Mouse (Mus musculus): ENCODE measurements around the gene Gfer. TPM values are rescaled to one million over a fixed set of nuclear protein-coding genes. Genes with fewer than 3 reads are reported as not detected.

The Gfer gene
- polyA plus RNA-seq, 1 experiment: 29.2 TPM

DNA sequence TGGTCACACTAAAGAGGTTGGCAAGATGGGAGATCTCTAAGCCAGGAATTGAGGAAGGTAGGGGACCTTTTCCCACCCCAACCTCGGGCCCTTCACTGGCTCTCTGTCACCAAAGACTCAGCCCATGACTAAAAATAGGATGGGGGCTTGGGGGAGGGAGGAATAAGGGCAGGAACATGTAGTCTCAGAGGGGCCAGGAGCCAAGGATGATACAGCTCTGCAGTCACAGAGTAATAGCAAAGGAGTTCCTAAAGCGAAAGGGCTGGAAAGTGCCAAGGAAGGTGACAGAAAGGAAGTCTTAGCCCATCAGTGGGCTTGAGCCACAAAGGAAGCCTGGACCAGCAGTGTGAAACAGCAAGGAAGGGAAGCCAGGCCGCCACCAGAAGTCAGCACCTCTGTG lies 44.1 kb downstream of the Gfer start:
- no peak for TF ChIP-seq POLR2A (IDR thresholded peaks at IDR 0.05; ENCODE audit: borderline replicate concordance, extremely low read depth, insufficient read depth, insufficient read length, poor library complexity, severe bottlenecking)
- no peak for TF ChIP-seq CTCF (IDR thresholded peaks at IDR 0.05; ENCODE audit: borderline replicate concordance, extremely low read depth, insufficient read depth, insufficient read length)
- no peak for DNase-seq (ENCODE audit: low read depth)

DNA sequence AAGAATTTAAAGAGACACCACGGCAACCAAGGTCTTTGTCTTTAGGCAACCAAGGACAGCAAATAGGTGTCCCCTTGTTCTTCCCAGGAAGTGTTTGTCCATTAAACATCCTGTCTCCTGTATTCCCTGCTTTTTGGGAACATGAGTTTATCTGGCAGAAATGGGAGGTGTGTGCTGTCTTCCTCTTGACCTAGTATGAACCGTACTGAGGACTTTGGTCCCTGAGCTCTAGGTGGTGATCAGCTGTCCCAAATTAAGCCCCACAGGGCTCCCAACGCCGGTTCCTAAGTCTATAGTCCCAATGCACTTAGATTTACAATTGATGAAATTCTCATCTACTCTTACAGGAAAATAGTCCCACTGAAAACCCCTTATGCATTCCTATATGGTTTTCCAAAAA lies 45.2 kb downstream of the Gfer start:
- no peak for TF ChIP-seq POLR2A (IDR thresholded peaks at IDR 0.05; ENCODE audit: borderline replicate concordance, extremely low read depth, insufficient read depth, insufficient read length, poor library complexity, severe bottlenecking)
- no peak for TF ChIP-seq CTCF (IDR thresholded peaks at IDR 0.05; ENCODE audit: borderline replicate concordance, extremely low read depth, insufficient read depth, insufficient read length)
- DNase-seq (ENCODE audit: low read depth): no peak

DNA sequence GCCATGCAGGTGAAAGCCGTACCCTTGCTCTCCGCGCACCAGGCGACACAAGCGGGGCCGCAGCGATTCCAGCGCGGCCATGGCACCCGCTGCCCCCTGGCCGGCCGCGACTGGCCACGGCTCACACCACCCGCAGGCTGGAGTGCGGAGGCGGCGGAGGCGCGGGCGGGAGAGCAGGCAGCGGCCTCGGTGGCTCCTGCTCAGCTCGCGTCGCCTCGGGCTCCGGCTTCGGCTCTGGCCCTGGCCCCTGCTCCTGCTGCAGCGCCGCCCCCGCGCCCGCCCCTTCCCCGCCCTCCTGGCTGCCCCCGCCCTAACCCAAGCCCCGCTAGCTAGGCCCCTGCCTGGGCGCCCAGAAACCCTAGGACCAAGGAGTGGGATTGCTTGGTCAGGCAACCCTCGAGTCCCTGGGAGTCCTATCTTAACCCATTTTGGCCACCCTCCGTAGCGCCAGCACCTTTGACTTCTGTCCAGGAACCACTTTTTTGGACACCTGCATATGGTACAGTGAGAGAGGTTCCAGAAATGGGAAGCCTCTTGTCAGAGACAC lies 45.8 kb downstream of the Gfer start, which contains the start of gene Slc9a3r2:
Gene Slc9a3r2, minus strand, starts transcription at position 258 of the 547 bp plus-strand sequence.
- TF ChIP-seq CTCF (IDR thresholded peaks at IDR 0.05; ENCODE audit: borderline replicate concordance, extremely low read depth, insufficient read depth, insufficient read length): no peak
- TF ChIP-seq POLR2A (IDR thresholded peaks at IDR 0.05; ENCODE audit: borderline replicate concordance, extremely low read depth, insufficient read depth, insufficient read length, poor library complexity, severe bottlenecking): no peak
- peak; percentile 56 for DNase-seq (ENCODE audit: low read depth)

DNA sequence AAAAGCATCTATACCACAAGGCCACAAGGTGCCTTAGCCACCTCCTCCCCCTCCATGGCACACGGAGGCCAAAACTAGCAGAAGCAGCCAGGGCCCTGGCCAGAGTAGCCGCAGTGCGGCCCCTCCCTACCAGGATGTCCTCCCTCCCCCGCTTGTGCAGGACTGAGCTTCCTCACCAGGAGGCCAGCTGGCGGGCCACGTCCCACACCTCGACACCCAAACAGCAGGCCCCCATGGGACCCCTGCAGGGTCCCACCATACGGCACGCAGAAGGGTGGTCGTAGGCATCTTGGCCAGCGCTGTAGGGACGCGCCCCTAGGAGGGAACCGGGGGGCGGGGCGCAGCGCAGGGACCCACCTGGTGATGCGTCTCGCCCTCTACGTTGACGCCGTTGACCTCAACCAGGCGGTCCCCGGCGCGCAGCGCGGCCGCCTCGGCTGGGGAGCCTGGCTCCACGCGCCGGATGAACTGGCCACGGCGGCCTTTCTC lies 46.3 kb downstream of the Gfer start:
- DNase-seq (ENCODE audit: low read depth): no peak
- TF ChIP-seq POLR2A (IDR thresholded peaks at IDR 0.05; ENCODE audit: borderline replicate concordance, extremely low read depth, insufficient read depth, insufficient read length, poor library complexity, severe bottlenecking): no peak
- TF ChIP-seq CTCF (IDR thresholded peaks at IDR 0.05; ENCODE audit: borderline replicate concordance, extremely low read depth, insufficient read depth, insufficient read length): no peak

DNA sequence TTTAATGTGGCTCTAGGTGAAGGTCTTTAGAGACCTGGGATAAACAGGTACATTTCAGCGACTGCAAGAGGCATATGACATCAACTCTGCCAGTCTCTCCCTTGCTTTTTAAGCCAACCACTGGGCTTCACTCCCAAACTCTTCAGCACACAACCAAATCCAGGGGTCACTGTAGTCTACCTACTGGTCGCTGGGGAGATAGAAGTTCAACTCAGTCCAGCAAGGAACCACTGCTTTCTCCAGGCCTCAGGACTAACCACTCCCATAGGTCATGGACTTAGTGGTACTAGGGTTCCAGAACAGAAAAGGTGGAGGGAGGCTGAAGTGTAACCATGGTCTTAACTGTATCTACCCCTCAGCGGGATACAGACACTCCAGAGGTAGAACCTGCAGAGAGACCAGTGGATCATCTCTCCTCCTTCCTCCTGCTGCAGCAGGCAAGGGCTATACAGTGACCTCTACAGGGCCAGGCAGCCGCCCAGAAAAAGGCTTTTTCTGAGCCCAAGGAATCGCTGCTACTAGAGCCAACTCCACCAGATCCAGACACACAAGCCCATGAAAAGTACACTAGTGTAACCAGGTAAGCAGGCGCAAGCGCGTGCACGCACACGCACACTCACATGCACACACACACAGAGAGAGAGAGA lies 47.1 kb downstream of the Gfer start:
- no peak for TF ChIP-seq CTCF (IDR thresholded peaks at IDR 0.05; ENCODE audit: borderline replicate concordance, extremely low read depth, insufficient read depth, insufficient read length)
- no peak for TF ChIP-seq POLR2A (IDR thresholded peaks at IDR 0.05; ENCODE audit: borderline replicate concordance, extremely low read depth, insufficient read depth, insufficient read length, poor library complexity, severe bottlenecking)
- no peak for DNase-seq (ENCODE audit: low read depth)

DNA sequence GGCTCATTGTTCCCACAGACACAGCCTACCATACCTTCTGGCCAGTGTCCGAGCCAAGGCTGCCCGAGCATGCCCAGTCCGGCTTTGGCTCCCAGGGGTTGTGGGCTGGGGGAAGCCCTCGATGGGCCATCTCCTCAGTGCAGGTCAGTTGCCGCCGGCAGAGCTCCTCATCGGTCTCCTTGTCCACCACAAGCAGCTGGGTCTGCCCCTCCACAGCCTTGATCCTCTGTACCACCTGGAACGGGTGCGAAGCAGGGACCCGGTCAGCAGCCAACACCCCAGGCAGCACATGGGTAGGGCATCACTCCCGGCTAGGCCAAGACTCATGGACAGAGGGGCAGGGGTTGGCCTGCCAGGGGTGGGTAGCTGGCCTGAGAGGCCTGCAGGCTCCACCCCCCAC lies 48.5 kb downstream of the Gfer start:
- DNase-seq (ENCODE audit: low read depth): no peak

DNA sequence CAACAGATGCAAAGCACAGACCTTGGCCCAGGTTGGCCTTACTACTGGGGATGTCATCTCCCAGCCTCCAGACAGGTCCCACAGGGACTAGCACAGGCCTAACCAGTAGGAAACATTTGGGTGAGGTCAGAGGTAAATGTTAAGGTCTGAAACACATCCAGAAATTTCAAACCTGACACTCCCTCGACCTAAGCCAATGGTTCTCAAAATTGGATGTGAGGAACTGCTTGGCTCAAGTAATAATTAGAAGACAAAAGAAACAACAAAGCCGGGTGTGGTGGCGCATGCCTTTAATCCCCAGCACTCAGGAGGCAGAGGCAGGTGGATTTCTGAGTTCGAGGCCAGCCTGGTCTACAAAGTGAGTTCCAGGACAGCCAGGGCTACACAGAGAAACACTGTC lies 49.6 kb downstream of the Gfer start:
- DNase-seq (ENCODE audit: low read depth): no peak
- TF ChIP-seq CTCF (IDR thresholded peaks at IDR 0.05; ENCODE audit: borderline replicate concordance, extremely low read depth, insufficient read depth, insufficient read length): no peak
- no peak for TF ChIP-seq POLR2A (IDR thresholded peaks at IDR 0.05; ENCODE audit: borderline replicate concordance, extremely low read depth, insufficient read depth, insufficient read length, poor library complexity, severe bottlenecking)

More for the DNA sequence above, 48.5 kb downstream of the Gfer start:
- TF ChIP-seq CTCF (IDR thresholded peaks at IDR 0.05; ENCODE audit: borderline replicate concordance, extremely low read depth, insufficient read depth, insufficient read length) (no peak), POLR2A (IDR thresholded peaks at IDR 0.05; ENCODE audit: borderline replicate concordance, extremely low read depth, insufficient read depth, insufficient read length, poor library complexity, severe bottlenecking) (no peak)

DNA sequence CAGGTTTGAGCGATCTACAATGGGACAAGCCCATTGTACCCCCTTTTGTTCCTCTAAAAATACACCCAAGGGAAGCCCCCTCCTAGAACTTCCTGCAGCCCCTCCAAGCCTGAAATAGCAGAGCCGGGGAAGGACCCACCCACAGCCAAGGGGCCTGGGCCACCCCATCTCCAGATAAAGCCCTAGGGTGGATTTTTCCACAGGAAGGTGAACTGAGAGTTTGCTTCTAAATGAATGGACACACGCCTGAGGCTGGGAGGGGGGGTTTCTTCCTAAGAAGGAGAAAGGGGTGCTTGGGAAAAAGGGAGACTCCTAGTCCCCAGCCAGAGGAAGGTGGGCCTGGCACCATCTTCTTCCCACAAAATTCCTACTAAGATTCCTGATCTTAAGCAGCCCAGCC lies 50.0 kb downstream of the Gfer start:
- no peak for TF ChIP-seq POLR2A (IDR thresholded peaks at IDR 0.05; ENCODE audit: borderline replicate concordance, extremely low read depth, insufficient read depth, insufficient read length, poor library complexity, severe bottlenecking)
- TF ChIP-seq CTCF (IDR thresholded peaks at IDR 0.05; ENCODE audit: borderline replicate concordance, extremely low read depth, insufficient read depth, insufficient read length): no peak
- no peak for DNase-seq (ENCODE audit: low read depth)

DNA sequence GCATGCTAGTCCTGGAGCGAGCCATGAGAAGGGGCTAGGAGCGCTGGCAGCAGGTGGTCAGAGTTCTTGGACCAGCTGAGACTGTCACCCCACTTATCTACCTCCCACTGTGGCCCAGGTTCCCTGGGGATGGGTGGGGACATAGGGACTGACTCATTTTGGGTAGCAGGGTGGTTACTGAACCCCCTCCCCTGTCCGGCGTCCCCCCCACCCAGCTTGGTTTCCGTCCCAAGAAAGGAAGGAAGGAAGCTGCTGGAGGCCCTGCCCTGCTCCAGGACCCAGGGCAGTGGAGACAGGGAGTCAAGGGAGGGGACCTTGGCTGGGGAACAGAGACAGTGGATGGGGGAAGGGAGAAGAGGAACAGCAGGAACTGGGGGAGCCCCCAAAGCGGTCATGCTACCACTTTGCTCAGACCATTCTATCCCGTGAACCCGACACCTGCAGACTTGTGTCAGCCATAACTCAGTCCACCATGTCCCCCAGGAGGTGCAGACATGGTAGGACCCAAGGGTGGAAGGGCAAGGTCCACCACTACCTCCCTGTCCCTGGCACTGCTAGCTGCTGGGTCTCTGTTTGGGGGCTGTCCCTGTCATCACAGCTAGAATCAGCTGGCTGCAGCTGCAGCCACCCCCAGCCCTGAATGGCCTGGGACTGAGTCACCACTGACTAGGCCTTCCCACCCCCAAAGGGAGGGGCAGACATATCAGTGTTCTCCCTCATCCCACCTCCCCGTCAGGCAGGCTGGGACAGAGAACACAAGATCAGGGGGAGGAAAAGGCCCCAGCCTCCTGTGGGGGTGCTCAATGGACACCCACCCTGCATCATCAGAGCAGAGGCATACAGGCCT lies 50.9 kb downstream of the Gfer start:
- no peak for DNase-seq (ENCODE audit: low read depth)
- TF ChIP-seq CTCF (IDR thresholded peaks at IDR 0.05; ENCODE audit: borderline replicate concordance, extremely low read depth, insufficient read depth, insufficient read length) (no peak), POLR2A (IDR thresholded peaks at IDR 0.05; ENCODE audit: borderline replicate concordance, extremely low read depth, insufficient read depth, insufficient read length, poor library complexity, severe bottlenecking) (no peak)

DNA sequence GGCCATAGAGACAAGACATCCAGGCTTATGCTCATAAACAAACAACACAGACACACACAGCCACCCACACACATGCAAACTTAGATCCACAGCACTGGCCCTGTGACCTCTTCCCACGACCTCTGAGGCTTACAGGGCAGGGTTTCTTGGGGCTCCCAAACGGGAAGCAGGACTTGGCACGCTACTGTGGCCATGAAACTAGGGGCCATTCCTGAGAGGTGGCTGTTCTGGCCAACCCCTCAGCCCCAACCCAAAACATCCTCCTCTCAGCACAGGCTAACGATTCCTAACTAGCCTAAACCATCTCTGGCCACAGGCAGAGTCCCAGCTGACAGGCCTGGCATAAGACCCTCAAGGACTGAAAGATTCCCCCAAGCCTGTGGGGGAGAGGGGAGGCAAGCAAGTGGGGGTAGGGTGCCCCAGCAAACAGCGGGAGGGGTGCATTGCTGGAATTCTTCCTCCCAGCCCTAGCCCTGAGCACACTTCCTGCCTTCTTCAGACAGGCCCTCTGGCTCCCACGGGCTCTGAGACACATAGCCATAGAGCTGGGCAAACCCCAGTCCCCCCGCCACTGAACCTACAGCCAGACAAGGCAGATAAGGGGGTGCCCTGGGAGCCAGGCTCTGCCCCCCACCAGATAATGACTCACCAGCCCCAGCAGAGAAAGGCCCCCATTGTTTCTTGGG lies 51.8 kb downstream of the Gfer start:
- TF ChIP-seq POLR2A (IDR thresholded peaks at IDR 0.05; ENCODE audit: borderline replicate concordance, extremely low read depth, insufficient read depth, insufficient read length, poor library complexity, severe bottlenecking) (no peak), CTCF (IDR thresholded peaks at IDR 0.05; ENCODE audit: borderline replicate concordance, extremely low read depth, insufficient read depth, insufficient read length) (no peak)
- DNase-seq (ENCODE audit: low read depth): no peak

Other genes starting within 250 kb of the Gfer start
- 89.5 and 99.5 TPM in 2 replicates for gene E4f1, start 225.8 kb downstream of the Gfer start, polyA plus RNA-seq (2012; rRNA removed)
- 49.6 and 52.2 TPM in 2 replicates for gene Pgp, start 225.8 kb downstream of the Gfer start, polyA plus RNA-seq (2012; rRNA removed)
- gene Bricd5, start 222.3 kb downstream of the Gfer start, polyA plus RNA-seq (2012; rRNA removed): 0.48 and 0.77 TPM in 2 replicates
- 47.1 and 53.7 TPM in 2 replicates for gene Mlst8, start 217.1 kb downstream of the Gfer start, polyA plus RNA-seq (2012; rRNA removed)
- gene Caskin1, start 207.6 kb downstream of the Gfer start, polyA plus RNA-seq (2012; rRNA removed): 91.5 and 142 TPM in 2 replicates
- gene Traf7, start 168.2 kb downstream of the Gfer start, polyA plus RNA-seq (2012; rRNA removed): 310 and 422 TPM in 2 replicates
- 3.2 and 5.6 TPM in 2 replicates for gene Rab26, start 161.9 kb downstream of the Gfer start, polyA plus RNA-seq (2012; rRNA removed)
- 65.9 and 74.2 TPM in 2 replicates for gene Pkd1, start 146.3 kb downstream of the Gfer start, polyA plus RNA-seq (2012; rRNA removed)
- gene Tsc2, start 63.5 kb downstream of the Gfer start, polyA plus RNA-seq (2012; rRNA removed): 189 and 190 TPM in 2 replicates
- 10.4 and 15.3 TPM in 2 replicates for gene Nthl1, start 63.5 kb downstream of the Gfer start, polyA plus RNA-seq (2012; rRNA removed)
- 30.7 and 34.3 TPM in 2 replicates for gene Slc9a3r2, start 45.8 kb downstream of the Gfer start, polyA plus RNA-seq (2012; rRNA removed)
- 0.23 TPM in 1 of 2 replicates, not detected in the other for gene Npw, start 37.7 kb downstream of the Gfer start, polyA plus RNA-seq (2012; rRNA removed)
- gene Zfp598, start 26.5 kb downstream of the Gfer start, polyA plus RNA-seq (2012; rRNA removed): 76.3 and 102 TPM in 2 replicates
- gene Syngr3, start 6.2 kb downstream of the Gfer start, polyA plus RNA-seq (2012; rRNA removed): 82.5 and 94.2 TPM in 2 replicates
- 7.6 and 10.7 TPM in 2 replicates for gene Noxo1, start 78 bp upstream of the Gfer start, polyA plus RNA-seq (2012; rRNA removed)
- gene Tbl3, start 11.5 kb upstream of the Gfer start, polyA plus RNA-seq (2012; rRNA removed): 75.0 and 95.7 TPM in 2 replicates
- 0.54 and 0.64 TPM in 2 replicates for gene Rnf151, start 21.9 kb upstream of the Gfer start, polyA plus RNA-seq (2012; rRNA removed)
- gene Rps2, start 22.0 kb upstream of the Gfer start, polyA plus RNA-seq (2012; rRNA removed): 1,770 and 1,849 TPM in 2 replicates
- gene Ndufb10, start 28.3 kb upstream of the Gfer start, polyA plus RNA-seq (2012; rRNA removed): 245 and 253 TPM in 2 replicates
- gene Rpl3l, start 31.7 kb upstream of the Gfer start, polyA plus RNA-seq (2012; rRNA removed): 0.05 and 0.08 TPM in 2 replicates
- 28.0 and 31.5 TPM in 2 replicates for gene Msrb1, start 40.5 kb upstream of the Gfer start, polyA plus RNA-seq (2012; rRNA removed)
- gene Hs3st6, start 56.8 kb upstream of the Gfer start, polyA plus RNA-seq (2012; rRNA removed): 0.69 and 0.88 TPM in 2 replicates
- not detected in 2 replicates for gene Meiob, start 108.1 kb upstream of the Gfer start, polyA plus RNA-seq (2012; rRNA removed)
- 39.7 and 46.3 TPM in 2 replicates for gene Hagh, start 144.0 kb upstream of the Gfer start, polyA plus RNA-seq (2012; rRNA removed)
- 13.9 and 14.8 TPM in 2 replicates for gene Fahd1, start 154.2 kb upstream of the Gfer start, polyA plus RNA-seq (2012; rRNA removed)
- gene Igfals, start 169.8 kb upstream of the Gfer start, polyA plus RNA-seq (2012; rRNA removed): 0.14 TPM in 1 of 2 replicates, not detected in the other
- gene Nubp2, start 190.2 kb upstream of the Gfer start, polyA plus RNA-seq (2012; rRNA removed): 29.5 and 36.3 TPM in 2 replicates
- 84.5 and 105 TPM in 2 replicates for gene Spsb3, start 190.5 kb upstream of the Gfer start, polyA plus RNA-seq (2012; rRNA removed)
- 41.0 and 50.3 TPM in 2 replicates for gene Eme2, start 198.9 kb upstream of the Gfer start, polyA plus RNA-seq (2012; rRNA removed)
- 94.6 and 120 TPM in 2 replicates for gene Mrps34, start 199.0 kb upstream of the Gfer start, polyA plus RNA-seq (2012; rRNA removed)
- gene Nme3, start 200.3 kb upstream of the Gfer start, polyA plus RNA-seq (2012; rRNA removed): 71.5 and 91.4 TPM in 2 replicates
- 217 and 242 TPM in 2 replicates for gene Mapk8ip3, start 240.8 kb upstream of the Gfer start, polyA plus RNA-seq (2012; rRNA removed)